Mouse (Mus musculus) embryonic facial prominence, embryonic 14.5 days (tissue): ENCODE data around the gene Coq6. TPM values are rescaled to one million over a fixed set of nuclear protein-coding genes. Genes with fewer than 3 reads are reported as not detected.
A peak's percentile ranks its signal among the peaks of the same experiment; 100 is the strongest.
"Not testable (repeated sequence)": the region's sequence is repeated elsewhere in the genome, so short reads cannot be mapped to it uniquely, and the experiment has no call there.

Experiments
- ATAC-seq: fragments of 200-750 bp; cut with Nextera tagmentation; 2 replicates; pipeline ENCODE4 v1.8.0; 2017; ENCODE audit warnings: low read depth, moderate number of reproducible peaks, moderate TSS enrichment
- DNase-seq: peaks from one replicate; pipeline ENCODE4 v3.0.0-alpha.2; 2015; ENCODE audit warnings: low spot score
- H3K27ac ChIP-seq: fragments of 300-500 bp; sonication (generic); replicated peaks from 2 replicates; pipeline ENCODE4 v1.5.1; 2014; ENCODE audit warnings: low read depth, mild to moderate bottlenecking, low read length, moderate library complexity
- H3K27me3 ChIP-seq: fragments of 300-500 bp; sonication (generic); replicated peaks from 2 replicates; pipeline ENCODE4 v1.6.1; 2014; ENCODE audit warnings: low read length; ENCODE audit not compliant: control insufficient read depth, insufficient read depth
- H3K36me3 ChIP-seq: fragments of 300-500 bp; sonication (generic); 2 replicates; pipeline ENCODE4 v1.6.1; 2014; ENCODE audit warnings: low read length, mixed read lengths; ENCODE audit not compliant: control insufficient read depth, insufficient read depth
- H3K4me1 ChIP-seq: fragments of 300-500 bp; sonication (generic); 2 replicates; pipeline ENCODE4 v1.6.1; 2014; ENCODE audit warnings: antibody characterized with exemption, low read length; ENCODE audit not compliant: control insufficient read depth, insufficient read depth
- H3K4me2 ChIP-seq: fragments of 300-500 bp; sonication (generic); 2 replicates; pipeline ENCODE4 v1.6.1; 2014; ENCODE audit warnings: low read depth, mild to moderate bottlenecking, low read length, moderate library complexity, mixed read lengths
- H3K4me3 ChIP-seq: fragments of 300-500 bp; sonication (generic); 2 replicates; pipeline ENCODE4 v1.5.1; 2014; ENCODE audit warnings: low read depth, mild to moderate bottlenecking, low read length
- H3K9ac ChIP-seq: fragments of 300-500 bp; sonication (generic); 2 replicates; pipeline ENCODE4 v1.6.1; 2014; ENCODE audit warnings: low read depth, mild to moderate bottlenecking, low read length, moderate library complexity, mixed read lengths
- H3K9me3 ChIP-seq: fragments of 300-500 bp; sonication (generic); 2 replicates; pipeline ENCODE4 v1.6.1; 2016; ENCODE audit warnings: low read length; ENCODE audit not compliant: control insufficient read depth
- WGBS: fragments of 180-500 bp; shearing (Covaris S2); extraction: QIAGEN DNeasy Blood & Tissue Kit; methylation state at CpG from one replicate; pipeline ENCODE4 v1.1.7; 2014; 5-methylcytosine and 5-hydroxymethylcytosine counted together
- polyA plus RNA-seq: library from polyadenylated mRNA; unstranded; fragments of >200 nt; fragmentation: Nextera tagmentation; extraction: Ambion mirVana; gene quantifications from 2 replicates; pipeline ENCODE4 v1.2.1, GENCODE M21; 2014

The Coq6 gene
- 34.0 and 41.1 TPM in 2 replicates for polyA plus RNA-seq

DNA sequence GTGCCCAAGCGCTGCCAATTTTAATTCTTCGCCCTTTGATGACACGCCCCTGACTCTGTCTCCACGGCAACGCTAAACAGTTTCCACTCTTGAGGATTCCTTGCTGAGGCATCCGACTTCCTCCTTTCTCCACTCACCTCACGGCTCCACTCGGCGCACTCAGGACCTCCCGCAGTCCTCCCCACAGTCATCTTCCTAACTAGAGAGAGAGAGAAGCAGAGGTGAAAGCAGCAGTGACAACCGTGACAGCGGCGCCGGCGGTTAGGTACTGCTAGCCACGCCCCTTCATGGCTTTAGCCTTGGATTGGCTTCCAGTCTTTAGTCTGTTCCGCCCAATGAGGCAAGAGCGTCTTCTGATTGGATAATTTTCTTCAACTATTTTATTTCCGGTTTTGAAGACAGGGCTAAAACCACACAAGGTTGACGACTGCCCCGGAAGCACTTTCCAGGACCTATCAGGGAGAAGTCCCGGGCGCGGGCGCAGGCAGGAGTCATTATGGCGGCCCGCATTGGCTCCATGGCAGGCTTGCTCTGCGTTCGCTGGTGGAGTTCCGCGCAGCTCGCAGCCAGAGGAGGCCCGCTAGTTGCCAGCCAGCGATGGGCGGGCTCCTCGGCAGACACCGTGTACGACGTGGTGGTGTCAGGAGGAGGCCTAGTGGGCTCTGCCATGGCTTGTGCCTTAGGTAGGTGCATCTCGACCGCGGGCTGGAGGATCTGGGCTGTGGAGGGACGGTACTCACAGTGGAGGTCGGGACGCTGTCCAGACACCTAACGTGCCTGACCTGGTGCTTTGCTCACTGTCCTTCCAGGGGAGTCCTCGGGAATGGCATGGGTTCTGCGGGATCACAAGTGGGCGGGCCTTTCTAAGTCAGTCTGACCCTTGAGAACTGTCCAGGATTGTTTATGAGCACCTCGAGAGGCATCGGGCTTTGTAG is at the start of gene Coq6, which contains the start of gene Fam161b:
Coq6 (plus strand) TSS at position 103 of the 935 bp plus-strand sequence.
Fam161b (minus strand) TSS at position 279 of the 935 bp plus-strand sequence.
- H3K9me3 ChIP-seq = no peaks in the 10 kb centered on the region
- peaks cover under 1% of the 10 kb centered on the region; the same call in 1 of the 2 replicates for H3K36me3 ChIP-seq
- under 1% methylated on average over 49 of the region's 51 CpGs for WGBS
- peaks cover 10% of the 10 kb centered on the region for H3K4me1 ChIP-seq
- no peaks in the 10 kb centered on the region for H3K27me3 ChIP-seq
- peak; percentile 99 for ATAC-seq
- H3K4me2 ChIP-seq = peak within 1 kb of the TSS; percentile 67
- peak within 1 kb of the TSS; percentile 6; the same call in 1 of the 2 replicates for H3K27ac ChIP-seq
- peak within 1 kb of the TSS; percentile 69 for H3K4me3 ChIP-seq
- H3K9ac ChIP-seq = peak within 1 kb of the TSS; percentile 75
- DNase-seq = peak; percentile 99

- peak overlapping the region; percentile 87 for H3K4me2 ChIP-seq
- WGBS = 28% methylated on average over 7 of the region's 7 CpGs
- no peak for ATAC-seq
- H3K4me1 ChIP-seq = peaks cover 13% of the 10 kb centered on the region
- H3K36me3 ChIP-seq = no peaks in the 10 kb centered on the region
- H3K4me3 ChIP-seq = peak overlapping the region; percentile 98
- no peaks in the 10 kb centered on the region for H3K9me3 ChIP-seq
- no peak for DNase-seq
- peak overlapping the region; percentile 98 for H3K9ac ChIP-seq
- H3K27me3 ChIP-seq = no peaks in the 10 kb centered on the region
- peak overlapping the region; percentile 94 for H3K27ac ChIP-seq
These were observed 45.5 kb upstream of the Coq6 start for GRCm38 (mm10) chr12:84316006-84316405.

DNA sequence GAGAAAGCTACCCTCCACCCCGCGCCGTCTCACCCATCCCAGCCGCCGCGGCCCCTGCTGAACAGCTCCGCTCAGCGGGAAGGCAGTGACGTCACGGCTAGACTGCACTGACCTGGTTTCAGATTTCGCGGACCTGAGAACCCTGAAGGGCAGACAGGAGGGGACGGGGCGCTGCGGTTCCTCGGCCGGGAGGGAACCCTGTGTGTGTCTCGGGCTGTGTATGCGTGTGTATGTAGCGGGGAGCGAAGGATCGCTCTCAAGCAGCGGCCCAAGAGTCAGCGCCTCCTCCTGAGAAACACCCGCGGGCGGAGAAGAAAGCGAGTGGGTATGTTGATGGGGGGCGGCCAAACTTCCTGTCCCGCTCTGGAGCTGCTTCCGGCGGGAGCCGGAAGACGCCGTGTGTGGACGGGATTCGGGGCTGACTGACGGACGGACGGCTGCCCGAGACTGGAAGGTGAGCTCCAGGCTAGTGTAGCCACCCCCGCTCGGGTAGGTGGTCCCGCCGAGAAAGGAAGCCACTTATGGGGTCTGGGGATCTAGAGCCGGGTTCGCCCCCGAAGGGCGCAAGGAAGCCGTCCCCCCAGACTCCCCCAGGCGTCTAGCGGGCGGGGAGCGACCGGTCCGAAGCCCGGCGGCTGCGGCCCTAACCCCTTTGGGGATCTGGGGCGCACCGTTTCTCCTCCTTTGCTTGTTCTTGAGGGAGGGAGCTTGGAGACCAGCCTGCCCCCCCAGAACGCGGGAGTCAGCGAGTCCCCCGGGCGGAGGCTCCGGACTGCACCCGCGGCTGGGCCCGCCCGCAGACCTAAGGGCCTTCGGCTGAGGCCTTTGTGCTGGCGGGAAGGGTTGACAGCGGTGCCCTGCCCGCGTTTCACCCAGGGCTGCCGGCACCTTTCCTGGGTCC is 44.5 kb upstream of the Coq6 start, which contains the start of gene Zfp410:
Zfp410 (plus strand) TSS at position 132 of the 901 bp plus-strand sequence.
- Histone ChIP-seq H3K9me3 (no peaks in the 10 kb centered on the region), H3K27me3 (no peaks in the 10 kb centered on the region), H3K9ac (peak within 1 kb of the TSS; percentile 98), H3K36me3 (no peaks in the 10 kb centered on the region), H3K27ac (peak within 1 kb of the TSS; percentile 94), H3K4me2 (peak within 1 kb of the TSS; percentile 87), H3K4me1 (peaks cover 13% of the 10 kb centered on the region), H3K4me3 (peak within 1 kb of the TSS; percentile 98)
- 0% methylated on average over 27 of the region's 77 CpGs for WGBS
- DNase-seq (peak; percentile 95), ATAC-seq (peak; percentile 96)

GRCm38 (mm10) chr12:84327111-84327512 is 34.3 kb upstream of the Coq6 start:
- no peak overlapping the region for H3K9ac ChIP-seq
- peaks cover 75% of the 10 kb centered on the region for H3K36me3 ChIP-seq
- DNase-seq (peak; percentile 46), ATAC-seq (peak; percentile 26; the same call in 1 of the 2 replicates)
- H3K27ac ChIP-seq = no peak overlapping the region
- no peak overlapping the region for H3K4me3 ChIP-seq
- no peak overlapping the region for H3K4me2 ChIP-seq
- H3K4me1 ChIP-seq = no peaks in the 10 kb centered on the region
- 76% methylated on average over 4 of the region's 4 CpGs for WGBS
- H3K9me3 ChIP-seq = no peaks in the 10 kb centered on the region
- H3K27me3 ChIP-seq = no peaks in the 10 kb centered on the region

DNA sequence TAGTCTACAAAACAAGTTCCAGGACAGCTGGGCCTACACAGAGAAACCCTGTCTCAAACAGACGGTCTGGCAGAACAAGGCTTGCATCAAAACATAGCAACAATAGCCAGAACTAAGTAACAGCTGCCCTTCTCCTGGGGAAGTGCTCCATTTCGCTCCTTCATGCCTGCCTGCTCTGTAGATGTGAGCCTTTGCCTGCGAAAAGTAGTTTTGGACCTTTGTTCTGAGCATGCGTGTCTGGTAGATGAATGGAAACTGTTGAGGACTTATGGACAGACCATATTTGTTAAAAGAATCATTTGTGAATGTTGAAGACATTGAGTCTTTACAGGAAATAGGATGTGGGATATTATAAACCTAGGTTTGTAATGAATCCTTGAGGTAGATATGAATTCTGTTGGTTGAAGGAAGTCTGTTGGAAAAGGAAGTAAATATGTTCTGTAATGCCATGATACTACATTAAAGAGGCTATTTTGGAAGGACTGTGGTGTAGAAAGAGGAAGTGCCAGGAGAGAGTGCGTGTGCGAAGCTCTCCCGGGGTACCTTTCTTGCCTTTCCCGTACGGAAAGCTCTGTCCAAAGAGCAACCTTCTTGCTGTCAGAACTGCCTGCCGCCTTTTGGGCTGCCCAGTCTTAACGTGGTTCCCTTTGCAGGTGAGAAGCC is 24.4 kb upstream of the Coq6 start:
- Histone ChIP-seq H3K27ac (no peak overlapping the region), H3K9ac (no peak overlapping the region), H3K4me2 (no peak overlapping the region), H3K9me3 (no peaks in the 10 kb centered on the region), H3K27me3 (no peaks in the 10 kb centered on the region), H3K4me3 (no peak overlapping the region), H3K36me3 (peaks cover 91% of the 10 kb centered on the region), H3K4me1 (no peaks in the 10 kb centered on the region)
- ATAC-seq = no peak
- DNase-seq = no peak
- WGBS = 89% methylated on average over 11 of the region's 11 CpGs

DNA sequence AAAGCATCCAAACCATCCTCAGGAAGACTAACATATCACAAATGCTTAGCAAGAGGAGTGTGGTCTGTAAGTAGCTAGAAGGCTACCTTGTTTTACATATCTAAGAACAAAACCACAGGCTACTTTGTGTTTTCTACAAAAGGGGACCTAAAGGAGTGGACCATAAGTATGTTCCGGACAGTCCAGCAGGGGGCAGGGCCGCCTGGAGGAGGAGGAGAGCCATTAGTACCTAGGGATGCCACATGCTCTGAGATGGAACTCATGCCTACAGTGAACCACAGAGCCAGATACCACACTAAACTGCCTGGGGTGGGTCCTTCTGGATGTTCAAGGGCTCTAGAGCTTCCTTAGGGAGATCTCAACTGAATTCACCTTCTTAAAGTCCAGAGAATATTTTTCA is 14.3 kb upstream of the Coq6 start:
- H3K4me1 ChIP-seq = no peaks in the 10 kb centered on the region
- no peak overlapping the region for H3K4me2 ChIP-seq
- no peak overlapping the region for H3K9ac ChIP-seq
- ATAC-seq = no peak
- no peak overlapping the region for H3K4me3 ChIP-seq
- DNase-seq = peak; percentile 12
- H3K27me3 ChIP-seq = no peaks in the 10 kb centered on the region
- no peak overlapping the region for H3K27ac ChIP-seq
- WGBS = 46% methylated on average over 2 of the region's 2 CpGs
- H3K36me3 ChIP-seq = peaks cover 35% of the 10 kb centered on the region
- H3K9me3 ChIP-seq = no peaks in the 10 kb centered on the region

DNA sequence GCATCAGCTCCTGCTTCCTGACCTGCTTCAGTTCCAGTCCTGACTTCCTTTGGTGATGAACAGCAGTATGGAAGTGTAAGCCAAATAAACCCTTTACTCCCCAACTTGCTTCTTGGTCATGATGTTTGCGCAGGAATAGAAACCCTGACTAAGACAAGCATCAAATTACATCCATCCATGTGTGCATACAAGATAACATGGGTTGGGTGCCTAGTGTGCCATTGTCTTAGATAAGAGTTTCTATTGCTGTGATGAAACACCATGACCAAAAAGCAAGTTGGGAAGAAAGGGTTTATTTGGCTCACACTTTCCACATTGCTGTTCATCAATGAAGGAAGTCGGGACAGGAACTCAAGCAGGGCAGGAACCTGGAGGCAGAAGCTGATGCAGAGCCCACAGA is 2.8 kb upstream of the Coq6 start:
- not testable (repeated sequence) for H3K27me3 ChIP-seq, H3K9me3 ChIP-seq, H3K4me2 ChIP-seq, H3K9ac ChIP-seq, ATAC-seq, H3K4me3 ChIP-seq, DNase-seq, H3K27ac ChIP-seq
- 86% methylated on average over 2 of the region's 2 CpGs for WGBS
- H3K36me3 ChIP-seq = peaks cover 16% of the 10 kb centered on the region; the same call in 1 of the 2 replicates
- peaks cover 10% of the 10 kb centered on the region for H3K4me1 ChIP-seq

DNA sequence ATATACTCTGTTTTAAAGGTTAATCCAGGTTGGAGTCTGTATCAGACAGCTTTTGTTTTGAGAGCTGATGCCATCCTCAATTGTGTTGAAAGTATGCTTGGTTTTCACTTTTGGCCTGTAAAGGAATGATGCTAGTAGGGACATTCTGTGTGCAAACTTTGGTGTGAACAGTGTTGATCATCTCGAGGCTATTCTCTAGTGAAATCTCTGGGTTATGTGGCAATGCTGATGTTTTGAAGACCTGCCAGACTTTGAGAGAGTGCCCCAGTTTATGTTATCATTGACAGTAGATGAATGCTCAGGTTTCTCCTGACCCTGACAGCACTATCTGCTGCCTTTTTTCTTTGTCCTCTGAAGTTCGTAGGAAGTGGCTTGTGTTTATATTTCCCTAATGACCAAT is 1.4 kb downstream of the Coq6 start:
- H3K9ac ChIP-seq = no peak overlapping the region
- no peaks in the 10 kb centered on the region for H3K9me3 ChIP-seq
- H3K4me2 ChIP-seq = peak overlapping the region; percentile 67
- H3K4me3 ChIP-seq = peak overlapping the region; percentile 69
- no peak for DNase-seq
- no peak overlapping the region for H3K27ac ChIP-seq
- H3K4me1 ChIP-seq = peaks cover 10% of the 10 kb centered on the region
- no peaks in the 10 kb centered on the region for H3K27me3 ChIP-seq
- H3K36me3 ChIP-seq = peaks cover 10% of the 10 kb centered on the region
- whole genome bisulfite sequencing = 63% methylated on average over 2 of the region's 2 CpGs
- no peak for ATAC-seq
